Mouse (Mus musculus) lung, embryonic 16.5 days (tissue): Measurements from ENCODE around the gene Cd3e. TPM values are rescaled to one million over a fixed set of nuclear protein-coding genes. Genes with fewer than 3 reads are reported as not detected.

Experiments
- ATAC-seq: fragments of 200-750 bp; cut with Nextera tagmentation; 2 replicates; pipeline ENCODE4 v1.8.0; 2017; ENCODE audit warnings: low read depth, mild to moderate bottlenecking, moderate library complexity
- H3K27ac ChIP-seq: fragments of 300-500 bp; sonication (generic); 2 replicates; pipeline ENCODE4 v1.5.1; 2014; ENCODE audit warnings: mild to moderate bottlenecking, control low read depth, low read length
- H3K27me3 ChIP-seq: fragments of 300-500 bp; sonication (generic); 2 replicates; pipeline ENCODE4 v1.6.1; 2014; ENCODE audit warnings: low read depth, low read length, mixed read lengths; ENCODE audit not compliant: control insufficient read depth, insufficient read depth
- H3K36me3 ChIP-seq: fragments of 300-500 bp; sonication (generic); 2 replicates; pipeline ENCODE4 v1.6.1; 2014; ENCODE audit warnings: low read length; ENCODE audit not compliant: control insufficient read depth, insufficient read depth
- H3K4me1 ChIP-seq: fragments of 300-500 bp; sonication (generic); replicated peaks from 2 replicates; pipeline ENCODE4 v1.6.1; 2014; ENCODE audit warnings: low read length, mixed read lengths; ENCODE audit not compliant: control insufficient read depth, insufficient read depth
- H3K4me2 ChIP-seq: fragments of 300-500 bp; sonication (generic); 2 replicates; pipeline ENCODE4 v1.6.1; 2014; ENCODE audit warnings: low read depth, low read length, control low read depth
- H3K4me3 ChIP-seq: fragments of 300-500 bp; sonication (generic); 2 replicates; pipeline ENCODE4 v1.5.1; 2014; ENCODE audit warnings: mild to moderate bottlenecking, low read length, control low read depth
- H3K9ac ChIP-seq: fragments of 300-500 bp; sonication (generic); 2 replicates; pipeline ENCODE4 v1.6.1; 2014; ENCODE audit warnings: low read length, control low read depth
- H3K9me3 ChIP-seq: fragments of 300-500 bp; sonication (generic); 2 replicates; pipeline ENCODE4 v1.6.1; 2016; ENCODE audit warnings: low read length; ENCODE audit not compliant: control insufficient read depth
- WGBS: fragments of 180-500 bp; shearing (Covaris S2); extraction: QIAGEN DNeasy Blood & Tissue Kit; methylation state at CpG from one replicate; pipeline ENCODE4 v1.1.7; 2014; 5-methylcytosine and 5-hydroxymethylcytosine counted together
- polyA plus RNA-seq: library from polyadenylated mRNA; unstranded; fragments of >200 nt; fragmentation: Nextera tagmentation; extraction: Ambion mirVana; gene quantifications from 2 replicates; pipeline ENCODE4 v1.2.1, GENCODE M21; 2015

The Cd3e gene
- polyA plus RNA-seq, 1 experiment from 2014 or later = 5.5 TPM

DNA sequence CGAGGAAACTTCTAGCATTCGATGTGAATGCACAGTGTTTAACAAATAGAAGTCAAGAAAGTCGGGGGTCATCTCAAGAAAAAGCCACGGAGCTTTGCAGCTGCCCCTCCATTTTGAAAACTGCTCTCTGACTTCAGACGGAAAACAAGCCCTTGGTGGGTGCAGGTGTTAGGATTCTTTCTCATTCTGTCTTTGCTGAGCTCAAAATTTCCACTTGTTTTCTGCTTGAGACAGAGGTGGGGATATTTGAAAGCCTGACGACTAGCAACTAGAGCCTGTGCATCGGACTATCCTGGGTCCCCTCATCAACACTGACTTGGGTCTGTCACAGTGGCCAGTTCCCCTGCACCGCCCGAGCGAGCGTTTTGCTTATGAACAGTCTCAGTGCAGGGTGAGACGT lies 2.0 kb downstream of the Cd3e start:
- no peaks in the 10 kb centered on the region for H3K36me3 ChIP-seq
- H3K4me3 ChIP-seq = no peak overlapping the region
- no peaks in the 10 kb centered on the region for H3K27me3 ChIP-seq
- ATAC-seq = no peak
- H3K9ac ChIP-seq = no peak overlapping the region
- H3K4me2 ChIP-seq = no peak overlapping the region
- no peaks in the 10 kb centered on the region for H3K4me1 ChIP-seq
- WGBS = 56% methylated on average over 12 of the region's 12 CpGs
- no peaks in the 10 kb centered on the region for H3K9me3 ChIP-seq
- H3K27ac ChIP-seq = no peak overlapping the region

DNA sequence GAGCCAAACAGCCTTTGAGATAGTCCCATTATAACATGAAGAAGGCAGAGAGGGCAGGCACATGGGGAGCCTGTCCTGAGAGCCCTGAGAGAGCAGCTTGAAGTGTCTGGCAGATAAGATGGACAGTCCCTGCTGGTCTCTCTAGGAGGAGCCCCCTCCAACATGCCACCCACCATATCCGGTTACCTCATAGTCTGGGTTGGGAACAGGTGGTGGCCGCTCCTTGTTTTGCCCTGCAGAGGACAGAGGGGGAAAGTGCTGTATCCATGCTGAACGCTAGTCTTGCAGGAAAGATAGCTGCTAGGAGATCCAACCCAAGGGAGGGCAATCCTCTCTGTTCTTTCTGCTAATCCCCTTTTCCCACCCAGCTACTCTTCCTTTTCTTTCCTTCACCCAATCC lies 9.2 kb downstream of the Cd3e start:
- Histone ChIP-seq H3K36me3 (no peaks in the 10 kb centered on the region), H3K4me1 (no peaks in the 10 kb centered on the region), H3K27ac (no peak overlapping the region), H3K4me3 (no peak overlapping the region), H3K9ac (no peak overlapping the region), H3K4me2 (no peak overlapping the region), H3K9me3 (no peaks in the 10 kb centered on the region), H3K27me3 (no peaks in the 10 kb centered on the region)
- no peak for ATAC-seq
- 62% methylated on average over 3 of the region's 3 CpGs for WGBS

DNA sequence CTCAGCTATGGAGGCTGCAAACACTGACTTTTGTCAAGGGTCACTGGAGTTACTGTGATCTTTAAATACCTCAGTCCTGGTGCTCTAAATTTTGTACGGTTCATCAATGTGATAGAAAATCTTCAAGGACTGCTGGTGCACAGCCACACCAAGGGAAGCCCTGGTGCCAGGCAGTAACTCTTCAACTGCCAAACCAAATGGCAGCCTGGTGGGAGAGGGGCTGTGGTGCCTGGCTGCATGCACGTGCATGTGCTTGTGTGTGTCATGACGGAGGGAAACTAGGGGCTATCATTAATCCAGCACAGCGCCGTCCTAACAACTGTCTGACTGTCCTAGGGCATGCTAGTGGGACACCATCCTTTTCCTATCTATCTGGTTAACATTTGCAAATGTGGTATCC lies 9.7 kb downstream of the Cd3e start:
- H3K4me3 ChIP-seq = no peak overlapping the region
- no peaks in the 10 kb centered on the region for H3K36me3 ChIP-seq
- no peak overlapping the region for H3K27ac ChIP-seq
- 67% methylated on average over 5 of the region's 5 CpGs for WGBS
- no peak overlapping the region for H3K9ac ChIP-seq
- no peaks in the 10 kb centered on the region for H3K27me3 ChIP-seq
- ATAC-seq = no peak
- H3K4me2 ChIP-seq = no peak overlapping the region
- no peaks in the 10 kb centered on the region for H3K4me1 ChIP-seq
- no peaks in the 10 kb centered on the region for H3K9me3 ChIP-seq

DNA sequence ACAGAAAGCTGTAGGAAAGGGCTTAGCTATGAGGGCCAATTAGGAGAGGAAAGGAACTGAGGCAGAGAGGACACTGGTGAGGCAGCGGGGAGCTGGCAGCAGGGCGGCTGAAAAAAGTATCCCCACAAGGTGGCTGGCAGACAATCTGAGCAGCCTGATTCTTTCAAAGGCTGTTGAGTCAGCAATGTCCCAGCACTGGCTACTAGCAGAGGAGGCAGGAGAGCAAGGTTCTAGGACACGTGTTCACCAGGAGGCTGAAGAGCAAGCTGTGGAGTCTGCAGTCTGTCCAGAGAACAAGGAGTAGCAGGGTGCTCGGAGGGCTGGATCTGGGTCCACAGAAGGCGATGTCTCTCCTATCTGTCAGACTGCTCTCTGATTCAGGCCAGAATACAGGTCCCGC lies 10.3 kb downstream of the Cd3e start:
- H3K27me3 ChIP-seq = no peaks in the 10 kb centered on the region
- no peak overlapping the region for H3K4me2 ChIP-seq
- H3K27ac ChIP-seq = no peak overlapping the region
- H3K9me3 ChIP-seq = no peaks in the 10 kb centered on the region
- no peaks in the 10 kb centered on the region for H3K4me1 ChIP-seq
- no peak for ATAC-seq
- 54% methylated on average over 6 of the region's 6 CpGs for WGBS
- no peaks in the 10 kb centered on the region for H3K36me3 ChIP-seq
- H3K9ac ChIP-seq = no peak overlapping the region
- no peak overlapping the region for H3K4me3 ChIP-seq

DNA sequence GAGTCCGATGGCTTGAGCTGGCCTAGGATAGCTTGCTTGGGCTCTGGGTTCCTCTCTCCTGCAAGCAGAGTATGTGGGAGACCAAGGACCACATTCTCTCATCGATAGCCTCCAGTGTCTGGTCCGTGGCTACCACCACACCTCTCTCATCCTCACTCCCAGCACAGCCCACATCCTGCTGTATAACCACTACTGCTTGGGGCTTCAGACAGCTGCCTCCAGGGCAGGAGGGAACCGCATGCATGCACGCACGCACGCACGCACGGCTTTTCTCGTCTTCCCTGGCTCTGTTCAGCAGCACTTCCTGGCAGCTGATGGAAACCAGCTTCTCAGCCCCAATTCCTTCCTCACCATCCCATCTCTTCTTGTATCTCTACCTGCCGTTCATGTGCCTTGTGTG lies 11.3 kb downstream of the Cd3e start:
- Histone ChIP-seq H3K9ac (no peak overlapping the region), H3K4me2 (no peak overlapping the region), H3K9me3 (no peaks in the 10 kb centered on the region), H3K4me1 (no peaks in the 10 kb centered on the region), H3K36me3 (no peaks in the 10 kb centered on the region), H3K4me3 (no peak overlapping the region), H3K27ac (no peak overlapping the region), H3K27me3 (no peaks in the 10 kb centered on the region)
- 68% methylated on average over 11 of the region's 11 CpGs for WGBS
- ATAC-seq = no peak

DNA sequence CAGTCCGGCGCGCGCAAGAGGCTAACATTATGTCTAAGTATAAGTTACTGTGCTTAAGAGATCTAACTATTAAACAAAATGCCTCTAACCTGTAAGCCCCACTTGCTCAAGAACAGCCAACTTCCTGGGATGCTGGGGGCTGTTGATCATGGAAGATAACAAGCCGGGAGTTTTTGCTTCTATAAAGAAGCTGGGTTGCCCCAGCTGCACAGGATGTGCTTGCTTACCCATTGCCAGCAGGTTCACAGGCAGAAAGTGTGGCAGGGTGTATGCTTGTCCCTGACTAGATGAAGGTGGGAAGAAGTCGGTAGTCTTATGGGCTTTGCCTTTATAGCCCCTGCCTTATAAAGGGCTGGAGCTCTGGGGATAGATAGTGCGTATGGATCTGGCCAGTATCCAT lies 12.8 kb downstream of the Cd3e start:
- H3K27ac ChIP-seq = no peak overlapping the region
- no peaks in the 10 kb centered on the region for H3K27me3 ChIP-seq
- 92% methylated on average over 7 of the region's 7 CpGs for WGBS
- no peaks in the 10 kb centered on the region for H3K4me1 ChIP-seq
- no peaks in the 10 kb centered on the region for H3K36me3 ChIP-seq
- no peak for ATAC-seq
- no peak overlapping the region for H3K4me2 ChIP-seq
- no peak overlapping the region for H3K4me3 ChIP-seq
- H3K9me3 ChIP-seq = no peaks in the 10 kb centered on the region; the same call in 1 of the 2 replicates
- H3K9ac ChIP-seq = no peak overlapping the region

DNA sequence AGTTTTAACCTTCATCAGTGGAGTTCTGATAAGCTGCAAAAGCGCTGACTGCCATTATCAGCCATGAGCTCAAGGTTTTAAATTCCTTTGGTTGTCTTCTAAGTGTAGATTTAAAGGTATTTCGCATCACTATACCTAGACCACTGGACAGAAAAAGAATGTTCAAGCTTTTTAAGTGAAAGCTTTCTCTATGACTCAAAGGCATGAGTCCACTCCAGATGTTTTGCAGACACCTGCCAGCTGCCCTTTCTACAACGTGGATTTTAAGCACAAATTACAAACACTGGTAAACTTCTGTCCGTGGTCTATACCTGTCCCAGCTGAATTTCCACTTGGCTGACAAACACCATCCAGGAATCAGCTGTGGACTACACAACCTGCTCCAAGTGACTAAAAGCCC lies 14.5 kb downstream of the Cd3e start:
- H3K9me3 ChIP-seq = no peaks in the 10 kb centered on the region; the same call in 1 of the 2 replicates
- H3K4me3 ChIP-seq = no peak overlapping the region
- ATAC-seq = no peak
- H3K27me3 ChIP-seq = no peaks in the 10 kb centered on the region
- no peak overlapping the region for H3K27ac ChIP-seq
- H3K4me2 ChIP-seq = no peak overlapping the region
- no peaks in the 10 kb centered on the region for H3K36me3 ChIP-seq
- no peaks in the 10 kb centered on the region for H3K4me1 ChIP-seq
- WGBS = 62% methylated on average over 4 of the region's 4 CpGs
- no peak overlapping the region for H3K9ac ChIP-seq

DNA sequence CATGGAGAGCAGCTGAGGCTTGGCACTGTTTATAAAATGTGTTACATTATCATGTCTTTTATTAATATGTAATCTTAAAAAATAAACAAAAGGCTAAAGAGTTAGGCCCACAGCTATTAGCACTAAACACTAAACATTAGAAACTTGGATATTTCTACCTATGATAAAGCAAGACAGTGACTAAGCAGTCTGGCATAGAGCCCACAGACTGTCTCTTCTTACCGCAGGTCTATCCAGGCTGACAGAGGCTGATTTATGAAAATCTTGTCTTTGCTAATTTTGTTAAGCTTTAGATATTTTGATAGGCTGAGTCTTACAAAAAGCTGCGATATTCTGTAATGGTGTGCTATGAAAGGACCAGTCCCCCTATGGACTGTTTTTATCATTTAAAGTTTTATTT lies 16.2 kb downstream of the Cd3e start:
- ATAC-seq = no peak

DNA sequence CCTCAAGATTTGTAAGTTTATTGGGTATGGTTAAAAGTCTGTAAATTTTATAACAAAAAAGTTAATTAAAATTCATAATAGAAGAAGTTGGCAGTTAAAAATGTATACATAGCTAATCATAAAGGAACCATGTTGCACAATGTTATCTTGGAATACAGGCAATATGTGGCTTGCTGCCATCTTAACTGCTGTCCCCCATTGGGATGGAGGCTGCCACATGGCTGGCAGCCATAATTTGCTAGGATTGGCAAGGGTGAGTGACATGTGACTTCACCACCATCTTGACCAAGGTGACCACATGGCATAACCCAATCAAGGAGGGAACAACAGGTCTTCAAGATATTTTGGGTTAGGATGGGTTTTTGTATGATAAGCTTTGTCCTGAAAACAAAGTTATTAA lies 17.2 kb downstream of the Cd3e start:
- Histone ChIP-seq H3K36me3 (no peaks in the 10 kb centered on the region), H3K27ac (no peak overlapping the region), H3K4me2 (no peak overlapping the region), H3K27me3 (no peaks in the 10 kb centered on the region), H3K4me3 (no peak overlapping the region), H3K9ac (no peak overlapping the region), H3K9me3 (no peaks in the 10 kb centered on the region; the same call in 1 of the 2 replicates), H3K4me1 (no peaks in the 10 kb centered on the region)
- no peak for ATAC-seq

More for the DNA sequence above, 16.2 kb downstream of the Cd3e start:
- H3K4me3 ChIP-seq = no peak overlapping the region
- H3K4me1 ChIP-seq = no peaks in the 10 kb centered on the region
- H3K9me3 ChIP-seq = no peaks in the 10 kb centered on the region; the same call in 1 of the 2 replicates
- no peak overlapping the region for H3K4me2 ChIP-seq
- H3K9ac ChIP-seq = no peak overlapping the region
- H3K27me3 ChIP-seq = no peaks in the 10 kb centered on the region
- 79% methylated on average over 2 of the region's 2 CpGs for WGBS
- no peaks in the 10 kb centered on the region for H3K36me3 ChIP-seq
- no peak overlapping the region for H3K27ac ChIP-seq

DNA sequence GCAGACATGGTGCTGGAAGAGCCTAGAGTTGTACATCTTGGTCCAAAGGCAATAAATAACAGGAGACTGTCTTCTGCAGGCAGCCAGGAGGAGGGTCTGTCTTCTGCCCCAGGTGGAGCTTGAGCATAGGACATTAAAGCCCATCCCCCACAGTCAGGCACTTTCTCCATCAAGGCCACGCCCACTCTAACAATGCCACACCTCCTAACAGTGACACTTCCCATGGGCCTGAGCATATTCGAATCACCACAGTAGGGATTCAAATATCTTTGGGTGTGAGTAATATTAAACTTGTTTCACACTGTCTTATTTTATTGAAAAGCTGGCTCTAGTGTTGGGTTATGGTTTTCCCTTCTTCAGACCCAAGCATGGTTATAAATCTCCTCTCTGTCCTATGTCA lies 17.6 kb downstream of the Cd3e start:
- ATAC-seq = no peak
- H3K4me2 ChIP-seq = no peak overlapping the region
- no peak overlapping the region for H3K27ac ChIP-seq
- H3K27me3 ChIP-seq = no peaks in the 10 kb centered on the region
- no peaks in the 10 kb centered on the region for H3K36me3 ChIP-seq
- no peaks in the 10 kb centered on the region; the same call in 1 of the 2 replicates for H3K9me3 ChIP-seq
- no peaks in the 10 kb centered on the region for H3K4me1 ChIP-seq
- WGBS = 78% methylated on average over 2 of the region's 2 CpGs
- H3K4me3 ChIP-seq = no peak overlapping the region
- no peak overlapping the region for H3K9ac ChIP-seq
